Mouse (Mus musculus) lung, postnatal 25 days (tissue): ENCODE measurements around the gene Prph2.

Experiments
- DNase-seq: peaks from one replicate; pipeline ENCODE4 v3.0.0; 2022; ENCODE audit warnings: low spot score

Gene Prph2

GRCm38 (mm10) chr17:46890843-46891594, 19.2 kb upstream of the Prph2 start:
- DNase-seq = peak; percentile 21

GRCm38 (mm10) chr17:46895426-46895825, 14.8 kb upstream of the Prph2 start:
- DNase-seq = peak; percentile 65

GRCm38 (mm10) chr17:46897221-46897950, 12.9 kb upstream of the Prph2 start:
- DNase-seq = peak; percentile 55

GRCm38 (mm10) chr17:46900941-46901340, 9.3 kb upstream of the Prph2 start:
- no peak for DNase-seq

- DNase-seq = peak; percentile 83
Measured at GRCm38 (mm10) chr17:46903876-46904490, 6.3 kb upstream of the Prph2 start.

GRCm38 (mm10) chr17:46912331-46912730, 2.1 kb downstream of the Prph2 start:
- no peak for DNase-seq

GRCm38 (mm10) chr17:46915129-46915528, 4.9 kb downstream of the Prph2 start:
- no peak for DNase-seq

GRCm38 (mm10) chr17:46918951-46919350, 8.7 kb downstream of the Prph2 start:
- no peak for DNase-seq

GRCm38 (mm10) chr17:46920855-46921254, 10.6 kb downstream of the Prph2 start:
- no peak for DNase-seq

- no peak for DNase-seq
Measured at GRCm38 (mm10) chr17:46926192-46926591, 15.9 kb downstream of the Prph2 start.

GRCm38 (mm10) chr17:46926941-46927340, 16.7 kb downstream of the Prph2 start:
- no peak for DNase-seq

GRCm38 (mm10) chr17:46927781-46928180, 17.5 kb downstream of the Prph2 start:
- no peak for DNase-seq

GRCm38 (mm10) chr17:46929277-46929676, 19.0 kb downstream of the Prph2 start:
- no peak for DNase-seq

GRCm38 (mm10) chr17:46929897-46930296, 19.6 kb downstream of the Prph2 start:
- no peak for DNase-seq

GRCm38 (mm10) chr17:46932961-46933360, 22.7 kb downstream of the Prph2 start:
- no peak for DNase-seq

GRCm38 (mm10) chr17:46933557-46934348, 23.5 kb downstream of the Prph2 start:
- DNase-seq = peak; percentile 37

- no peak for DNase-seq
Measured at GRCm38 (mm10) chr17:46940461-46940860, 30.2 kb downstream of the Prph2 start.

- no peak for DNase-seq
Measured at GRCm38 (mm10) chr17:46942421-46942820, 32.2 kb downstream of the Prph2 start.

- DNase-seq = no peak
Measured at GRCm38 (mm10) chr17:46946276-46946675, 36.0 kb downstream of the Prph2 start.

- no peak for DNase-seq
Measured at GRCm38 (mm10) chr17:46958045-46958444, 47.8 kb downstream of the Prph2 start.

- DNase-seq = no peak
Measured at GRCm38 (mm10) chr17:46960216-46960615, 50.0 kb downstream of the Prph2 start.

- DNase-seq = no peak
Measured at GRCm38 (mm10) chr17:46962153-46962552, 51.9 kb downstream of the Prph2 start.
